Mouse (Mus musculus) Muller cell, postnatal 12 days (primary cell): ENCODE data around the gene Wtip.
"Not testable (repeated sequence)": the region's sequence is repeated elsewhere in the genome, so short reads cannot be mapped to it uniquely, and the experiment has no call there.

ENCODE experiments used
- DNase-seq: peaks from one replicate; pipeline ENCODE4 v3.0.0-alpha.2; 2015; ENCODE audit errors: inconsistent ontology term

Gene Wtip

GRCm38 (mm10) chr7:34133117-34133762 is at the start of gene Wtip:
Gene Wtip (minus strand): TSS chr7:34133268.
- peak; percentile 98 for DNase-seq

GRCm38 (mm10) chr7:34176241-34176640 is 43.2 kb upstream of the Wtip start:
- DNase-seq = not testable (repeated sequence)

GRCm38 (mm10) chr7:34172251-34172650 is 39.2 kb upstream of the Wtip start:
- DNase-seq = no peak

- no peak for DNase-seq
Measured at GRCm38 (mm10) chr7:34169454-34169853, 36.4 kb upstream of the Wtip start, which contains the start of gene Uba2. Gene Uba2 (minus strand): TSS chr7:34169599.

- DNase-seq = peak; percentile 92
Measured at GRCm38 (mm10) chr7:34168470-34169251, 35.6 kb upstream of the Wtip start.

GRCm38 (mm10) chr7:34167766-34168469 is 34.9 kb upstream of the Wtip start:
- DNase-seq = peak; percentile 46

GRCm38 (mm10) chr7:34166850-34167249 is 33.8 kb upstream of the Wtip start:
- DNase-seq = peak; percentile 54

GRCm38 (mm10) chr7:34165999-34166398 is 32.9 kb upstream of the Wtip start:
- DNase-seq = no peak

- DNase-seq = no peak
Measured at GRCm38 (mm10) chr7:34164671-34165070, 31.6 kb upstream of the Wtip start.

GRCm38 (mm10) chr7:34159167-34159566 is 26.1 kb upstream of the Wtip start:
- no peak for DNase-seq

- DNase-seq = peak; percentile 25
Measured at GRCm38 (mm10) chr7:34157994-34158393, 24.9 kb upstream of the Wtip start.

GRCm38 (mm10) chr7:34147193-34147592 is 14.1 kb upstream of the Wtip start:
- no peak for DNase-seq

GRCm38 (mm10) chr7:34141123-34141522 is 8.1 kb upstream of the Wtip start:
- DNase-seq = no peak

- DNase-seq = no peak
Measured at GRCm38 (mm10) chr7:34139493-34139892, 6.4 kb upstream of the Wtip start.

- no peak for DNase-seq
Measured at GRCm38 (mm10) chr7:34134336-34134735, 1.3 kb upstream of the Wtip start.

GRCm38 (mm10) chr7:34132355-34133079 is 551 bp downstream of the Wtip start:
- DNase-seq = peak; percentile 51

GRCm38 (mm10) chr7:34131959-34132354 is 1.1 kb downstream of the Wtip start:
- peak; percentile 15 for DNase-seq

GRCm38 (mm10) chr7:34131118-34131517 is 1.9 kb downstream of the Wtip start:
- DNase-seq = peak; percentile 53

GRCm38 (mm10) chr7:34126291-34126690 is 6.8 kb downstream of the Wtip start:
- DNase-seq = no peak

GRCm38 (mm10) chr7:34125346-34125745 is 7.7 kb downstream of the Wtip start:
- DNase-seq = no peak

GRCm38 (mm10) chr7:34122987-34123720 is 9.9 kb downstream of the Wtip start:
- DNase-seq = peak; percentile 22
